Mouse (Mus musculus) kidney, postnatal 10 days (tissue): ENCODE measurements around the gene Anln.
"Not testable (repeated sequence)": the region's sequence is repeated elsewhere in the genome, so short reads cannot be mapped to it uniquely, and the experiment has no call there.

Experiments
- DNase-seq: peaks from one replicate; pipeline ENCODE4 v3.0.0; 2021; ENCODE audit warnings: mixed read lengths

The Anln gene

DNA sequence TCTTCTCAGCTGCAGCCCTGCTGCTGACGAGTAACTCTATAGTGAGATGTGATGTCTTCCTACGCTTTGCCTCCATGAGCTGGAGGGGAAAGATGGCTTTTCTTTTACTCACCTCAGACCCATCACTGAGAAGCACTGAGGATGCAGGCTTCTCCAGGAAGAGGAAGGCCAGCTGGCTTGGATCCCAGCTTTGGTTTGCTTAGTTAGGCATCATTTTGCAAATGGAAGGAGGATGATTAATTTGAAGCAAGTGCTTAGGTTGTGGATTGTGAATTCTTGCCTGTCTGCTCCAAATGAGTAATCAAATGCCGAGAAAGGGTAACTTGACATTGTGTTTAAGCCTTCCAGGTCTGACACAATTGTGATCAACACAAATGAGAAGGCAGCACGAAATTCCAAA is 10.0 kb upstream of the Anln start:
- DNase-seq, result peak; percentile 31

DNA sequence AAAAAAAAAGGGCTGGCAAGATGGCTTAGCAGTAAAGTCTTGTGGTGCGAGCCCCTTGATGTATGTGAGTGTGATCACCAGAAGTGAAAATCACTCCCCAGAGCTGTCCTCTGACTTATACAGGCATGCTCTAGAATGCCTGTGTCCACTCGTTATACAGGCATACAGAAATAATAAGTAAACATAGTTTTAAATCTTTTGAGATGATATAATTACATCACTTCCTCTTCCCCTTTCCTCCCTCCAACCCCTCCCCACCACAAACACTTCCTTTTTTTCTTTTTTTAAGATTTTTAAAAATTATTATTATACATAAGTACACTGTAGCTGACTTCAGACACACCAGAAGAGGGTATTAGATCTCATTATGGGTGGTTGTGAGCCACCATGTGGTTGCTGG is 5.7 kb upstream of the Anln start:
- no peak for DNase-seq

DNA sequence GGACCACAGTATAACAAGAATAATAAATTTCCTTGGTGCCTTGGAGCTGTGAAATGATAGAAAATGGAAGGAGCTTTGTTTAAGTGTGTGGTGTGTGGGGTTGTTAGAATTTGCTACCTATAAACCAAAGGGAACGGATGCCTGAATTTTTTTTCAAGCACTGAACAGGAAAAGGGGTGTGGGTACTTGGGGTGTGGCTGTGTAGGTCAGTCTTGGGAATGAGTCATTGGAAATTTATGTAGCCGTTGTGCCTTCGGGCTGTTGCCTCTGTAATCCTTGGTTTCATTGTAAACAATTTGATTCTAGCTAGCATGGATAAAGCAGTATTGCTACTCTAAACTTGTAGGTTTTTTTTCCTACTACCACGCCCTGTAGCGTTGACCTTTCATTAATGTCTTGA is 1.4 kb upstream of the Anln start:
- DNase-seq, result no peak

DNA sequence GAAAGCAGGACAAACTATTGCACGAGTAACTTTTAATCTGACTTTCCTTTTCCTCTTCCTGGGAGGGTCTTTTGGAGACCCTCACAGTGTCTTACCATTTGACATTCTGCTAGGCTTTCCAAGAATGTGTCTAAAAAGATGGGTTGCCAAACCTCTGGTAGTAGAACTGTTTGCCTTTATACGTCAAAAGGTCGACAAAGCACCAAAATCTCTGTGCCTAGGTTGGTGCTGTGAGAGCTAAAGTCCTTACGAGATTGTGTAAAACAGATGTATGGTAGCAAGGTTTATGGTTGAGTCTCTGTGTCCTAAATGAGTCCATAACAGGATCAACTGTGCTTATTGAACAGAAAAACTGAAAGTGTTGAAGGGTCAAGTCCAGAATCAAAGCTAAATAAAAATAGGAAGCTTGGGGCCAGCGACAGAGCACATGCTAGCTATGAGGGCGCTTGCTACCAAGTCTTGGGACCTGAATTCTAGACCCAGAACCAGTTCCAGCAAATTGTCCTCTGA is 803 bp upstream of the Anln start:
- DNase-seq, result no peak

DNA sequence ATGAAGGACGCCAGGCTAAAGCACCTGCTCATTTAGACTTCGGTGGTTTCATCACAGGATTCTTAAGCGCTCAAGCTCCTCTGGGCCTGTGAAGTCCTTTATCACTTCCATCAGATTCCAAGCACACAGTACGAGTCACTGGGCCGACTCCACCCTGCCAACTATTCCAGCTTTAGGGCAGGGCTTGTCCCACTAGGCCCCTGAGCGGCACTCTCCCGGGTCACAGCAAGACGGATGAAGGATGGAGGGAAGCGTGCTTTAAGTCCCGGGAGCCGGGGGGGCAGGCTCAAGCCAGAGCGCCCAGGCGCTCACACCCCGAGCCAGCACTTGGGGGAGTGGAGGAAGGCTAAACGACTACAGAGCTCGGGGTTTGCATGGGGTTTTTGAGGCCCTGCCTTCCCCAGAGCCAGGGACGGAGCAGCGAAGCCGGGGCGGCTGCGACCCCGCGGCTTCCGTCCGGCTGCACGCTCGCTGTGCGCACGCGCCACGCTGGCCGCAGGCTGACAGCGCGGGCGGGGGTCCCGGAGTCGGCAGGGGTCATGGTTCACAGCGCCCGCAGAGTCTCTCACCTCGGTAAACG is 497 bp downstream of the Anln start:
- DNase-seq, result no peak

DNA sequence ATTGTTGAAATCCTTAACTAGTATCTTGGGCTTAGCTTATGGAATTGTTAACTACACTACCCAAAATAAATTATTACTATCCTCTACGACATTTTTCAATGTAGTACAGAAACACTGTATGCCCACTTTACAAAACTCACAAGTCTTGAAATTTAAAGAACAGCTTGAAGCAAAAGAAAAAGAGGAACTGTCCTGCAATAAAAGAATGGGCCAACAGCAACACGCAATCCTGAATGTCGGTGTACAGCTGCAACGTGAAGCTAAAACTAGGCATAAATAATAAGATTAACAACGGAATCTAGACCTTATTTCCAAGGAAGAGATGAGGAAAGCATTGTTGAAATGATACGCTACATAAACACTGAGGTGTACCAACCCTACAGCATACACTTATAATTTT is 1.1 kb downstream of the Anln start:
- DNase-seq, result no peak

DNA sequence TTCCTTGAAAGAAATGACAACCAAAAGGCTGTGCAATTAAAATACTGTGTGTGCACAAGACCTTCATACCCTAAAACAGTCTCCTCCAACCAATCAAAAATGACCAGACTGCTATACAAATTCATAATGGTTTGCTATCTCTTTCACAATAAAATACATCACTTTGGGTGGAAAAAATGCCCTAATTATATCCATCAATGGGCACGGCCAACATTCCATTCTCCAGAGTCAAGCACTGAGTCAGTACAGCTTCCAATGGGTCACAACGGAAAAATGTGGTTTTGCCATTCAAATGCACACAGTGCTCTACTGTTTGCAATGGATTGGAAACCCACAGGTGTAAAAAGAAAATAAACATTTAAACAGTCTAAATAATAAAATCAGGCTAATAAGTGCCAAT is 3.1 kb downstream of the Anln start:
- no peak for DNase-seq

DNA sequence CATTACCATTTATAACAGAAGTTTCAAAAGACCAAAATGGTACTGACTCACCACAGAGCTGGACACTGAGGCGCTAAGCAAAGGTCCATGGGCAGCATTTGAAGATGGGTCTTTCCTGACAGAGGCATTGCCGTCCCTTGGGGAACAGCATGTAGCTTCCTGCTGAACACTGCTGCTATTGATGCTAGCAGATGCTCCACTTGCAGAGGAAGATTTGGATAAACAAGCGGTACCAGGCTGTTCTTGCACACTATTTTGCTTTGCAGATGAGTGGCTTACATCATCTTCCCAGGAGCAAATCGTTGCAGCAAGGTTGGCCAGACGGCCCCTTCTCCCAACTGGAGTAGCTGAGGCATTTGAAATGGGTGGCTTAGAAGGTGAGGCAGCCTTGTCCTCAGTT is 12.9 kb downstream of the Anln start:
- DNase-seq, result no peak

DNA sequence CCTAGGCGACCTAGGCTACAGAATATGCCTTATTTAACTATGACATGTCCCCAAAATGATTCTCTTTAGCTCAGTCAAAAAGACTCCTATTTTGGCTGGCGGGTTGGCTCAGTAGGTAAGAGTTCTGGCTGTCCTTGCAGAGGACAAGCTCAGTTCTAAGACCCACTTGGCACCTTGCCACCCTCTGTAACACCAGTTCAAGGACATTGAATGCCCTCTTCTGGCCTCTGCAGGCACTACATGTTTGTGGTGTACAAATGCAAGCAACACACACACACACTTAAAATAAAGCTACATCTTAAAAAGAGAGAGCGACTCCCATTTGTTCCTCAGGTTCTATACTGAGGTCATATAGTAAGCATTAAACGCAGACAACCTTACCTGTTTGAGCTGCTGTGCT is 16.2 kb downstream of the Anln start:
- DNase-seq, result peak; percentile 33

DNA sequence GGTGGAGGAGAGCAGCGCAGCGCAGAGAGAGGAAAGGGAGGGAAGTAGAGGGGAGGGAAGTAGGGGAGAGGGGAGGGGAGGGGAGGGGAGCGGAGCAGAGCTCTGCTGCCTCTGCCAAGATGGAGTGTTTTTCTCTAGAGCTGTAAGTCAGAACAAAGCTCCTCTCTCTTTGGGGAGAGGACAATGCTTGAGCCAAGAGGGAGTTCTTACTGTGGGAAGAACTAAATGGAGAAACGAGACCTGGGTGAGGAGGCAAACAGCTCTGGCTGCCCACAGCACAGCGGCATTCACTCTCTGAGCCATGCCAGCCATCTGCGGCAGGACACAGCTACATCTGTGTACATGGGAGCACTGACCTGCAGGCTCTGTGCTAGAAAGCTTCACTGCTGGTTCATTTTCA is 21.0 kb downstream of the Anln start:
- no peak for DNase-seq

DNA sequence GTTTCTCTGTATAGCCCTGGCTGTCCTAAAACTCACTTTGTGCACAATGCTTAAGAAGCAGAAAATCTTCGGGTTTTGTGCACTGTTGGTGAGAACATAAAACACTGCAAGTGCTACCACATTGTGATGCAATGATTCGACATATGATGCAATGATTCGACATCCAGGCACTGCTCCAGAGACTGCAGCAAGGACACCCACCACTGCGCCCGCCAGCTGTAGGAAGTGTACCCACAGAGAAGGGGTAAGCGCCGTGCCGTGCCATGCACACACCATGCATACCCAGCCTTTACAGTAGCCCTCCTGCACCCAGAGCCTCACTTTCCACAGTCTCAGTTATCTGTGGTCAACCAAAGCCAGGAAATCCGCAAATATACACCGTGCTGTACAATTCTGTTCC is 22.4 kb downstream of the Anln start:
- DNase-seq, result no peak

DNA sequence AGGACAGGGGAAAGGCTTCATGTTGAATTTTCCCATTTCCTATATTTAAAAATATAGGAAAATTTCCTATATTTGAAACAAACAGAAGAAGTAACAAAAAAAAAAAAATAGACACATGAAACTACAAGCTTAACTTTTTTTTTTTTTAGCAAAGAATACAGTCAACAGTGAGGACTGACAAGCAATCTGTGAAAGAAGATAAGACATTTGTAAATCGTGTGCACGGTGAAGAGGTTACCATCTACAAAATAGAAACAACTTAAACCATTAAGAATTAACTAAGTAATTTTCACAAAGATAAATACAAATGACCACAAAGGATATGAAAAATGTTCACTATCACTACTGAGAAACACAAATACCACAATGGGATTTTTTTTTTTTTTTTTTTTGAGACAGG is 22.8 kb downstream of the Anln start:
- no peak for DNase-seq

DNA sequence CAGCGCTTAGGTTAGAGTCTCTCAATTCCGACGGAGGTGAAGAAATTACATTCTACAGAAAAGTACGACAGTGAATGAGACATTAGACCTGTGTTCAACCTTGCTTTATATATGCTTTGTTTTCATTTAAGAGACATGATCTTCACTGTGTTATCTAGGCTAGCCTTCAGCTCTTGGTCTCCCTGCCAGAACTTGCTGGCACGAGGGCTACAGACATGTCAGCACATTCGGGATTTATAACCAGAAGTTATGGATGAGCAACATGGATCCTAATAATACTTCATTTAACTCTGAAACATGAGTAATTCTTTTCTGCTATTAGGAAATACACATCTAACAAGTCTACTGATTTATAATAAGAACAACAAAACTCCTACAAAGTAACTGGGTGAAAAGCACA is 28.1 kb downstream of the Anln start:
- DNase-seq, result no peak

DNA sequence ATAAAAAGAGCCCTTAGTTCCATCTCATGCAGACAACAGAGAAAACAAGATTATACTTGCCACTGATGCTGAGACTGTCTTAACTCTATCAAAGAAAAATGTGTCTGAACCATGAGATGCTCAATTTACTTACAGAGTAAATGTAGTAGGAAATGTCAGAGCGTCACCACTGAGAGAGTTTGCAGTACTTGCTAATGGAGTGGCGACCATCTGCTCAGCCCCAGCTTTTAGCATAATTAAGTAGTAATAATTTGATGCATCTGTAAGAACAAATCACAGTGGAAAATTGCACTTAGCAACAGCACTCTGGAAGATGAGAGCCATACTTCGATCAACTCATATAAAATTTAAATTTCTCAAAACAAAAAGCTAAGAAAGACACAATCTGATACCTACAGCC is 33.1 kb downstream of the Anln start:
- DNase-seq, result no peak

DNA sequence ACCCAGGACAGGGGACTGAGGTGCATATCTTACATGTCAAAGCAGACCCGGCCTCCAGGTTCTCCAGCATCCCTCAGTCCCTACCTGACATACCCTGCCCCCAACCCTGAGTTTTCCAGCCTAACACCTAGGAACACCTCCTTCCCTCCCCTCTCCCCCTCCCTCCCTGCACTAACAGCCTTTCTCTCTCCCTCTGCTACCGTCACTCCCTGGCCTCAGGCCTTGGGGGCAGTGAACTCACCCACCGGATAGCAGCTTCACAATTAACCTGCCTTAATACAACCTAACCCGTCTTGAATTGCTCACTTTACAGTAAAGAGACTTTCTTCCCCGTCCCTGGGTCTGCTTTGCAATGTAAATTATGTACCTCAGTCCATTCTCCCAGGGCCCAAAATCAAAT is 35.1 kb downstream of the Anln start:
- DNase-seq, result no peak

DNA sequence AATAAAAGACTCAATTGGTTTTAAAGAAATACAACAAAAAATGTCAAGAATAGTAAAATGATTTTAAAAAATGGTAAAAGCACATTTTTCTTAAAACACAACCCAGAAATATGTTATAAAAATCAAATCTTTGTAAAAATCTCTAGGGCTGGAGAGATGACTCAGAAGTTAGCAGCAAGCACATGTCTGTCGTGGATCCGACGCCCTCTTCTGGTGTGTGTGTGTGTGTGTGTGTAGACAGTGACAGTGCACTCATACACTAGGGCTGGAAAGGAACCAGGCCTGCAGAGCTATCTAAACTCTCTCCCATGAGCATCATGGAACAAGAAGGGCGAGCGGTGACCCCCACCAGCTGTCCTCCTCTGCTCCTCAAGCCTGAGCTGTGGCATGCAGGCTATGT is 35.5 kb downstream of the Anln start:
- DNase-seq, result peak; percentile 43

DNA sequence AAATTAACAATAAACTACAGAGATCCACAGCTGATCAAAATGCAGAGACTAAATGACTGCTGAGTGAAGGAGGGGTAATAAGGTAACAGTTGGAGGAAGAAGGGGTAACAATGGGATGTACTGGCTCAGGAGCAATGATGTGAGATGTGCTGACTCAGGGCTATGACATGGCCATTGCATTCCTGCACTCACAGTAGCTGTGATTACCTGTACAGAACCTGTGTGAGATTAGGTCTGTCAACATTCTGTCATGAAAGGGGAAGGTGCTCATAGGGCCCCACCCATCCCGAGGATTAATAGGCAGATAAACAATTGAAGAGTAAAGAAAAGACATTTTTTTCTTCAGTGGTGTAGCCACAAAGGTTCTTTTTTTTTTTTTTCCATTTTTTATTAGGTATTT is 48.7 kb downstream of the Anln start:
- no peak for DNase-seq

DNA sequence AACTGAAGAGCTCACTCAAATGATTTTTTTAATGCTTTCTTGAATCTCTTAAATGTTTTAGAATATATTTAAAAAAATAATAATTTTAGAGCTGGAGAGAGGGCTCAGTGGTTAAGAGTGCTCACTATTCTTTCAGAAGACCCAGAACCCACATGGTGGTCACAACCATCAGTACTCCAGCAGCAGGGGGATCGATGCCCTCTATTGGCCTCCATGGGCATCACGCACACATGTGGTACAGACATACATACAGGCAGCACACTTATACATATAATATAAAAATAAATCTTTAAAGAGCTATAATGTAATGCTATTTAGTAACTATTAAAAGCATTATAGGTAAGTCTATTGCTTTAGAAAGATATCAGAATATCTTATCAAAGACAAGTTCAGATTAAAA is 51.8 kb downstream of the Anln start:
- DNase-seq, result no peak

DNA sequence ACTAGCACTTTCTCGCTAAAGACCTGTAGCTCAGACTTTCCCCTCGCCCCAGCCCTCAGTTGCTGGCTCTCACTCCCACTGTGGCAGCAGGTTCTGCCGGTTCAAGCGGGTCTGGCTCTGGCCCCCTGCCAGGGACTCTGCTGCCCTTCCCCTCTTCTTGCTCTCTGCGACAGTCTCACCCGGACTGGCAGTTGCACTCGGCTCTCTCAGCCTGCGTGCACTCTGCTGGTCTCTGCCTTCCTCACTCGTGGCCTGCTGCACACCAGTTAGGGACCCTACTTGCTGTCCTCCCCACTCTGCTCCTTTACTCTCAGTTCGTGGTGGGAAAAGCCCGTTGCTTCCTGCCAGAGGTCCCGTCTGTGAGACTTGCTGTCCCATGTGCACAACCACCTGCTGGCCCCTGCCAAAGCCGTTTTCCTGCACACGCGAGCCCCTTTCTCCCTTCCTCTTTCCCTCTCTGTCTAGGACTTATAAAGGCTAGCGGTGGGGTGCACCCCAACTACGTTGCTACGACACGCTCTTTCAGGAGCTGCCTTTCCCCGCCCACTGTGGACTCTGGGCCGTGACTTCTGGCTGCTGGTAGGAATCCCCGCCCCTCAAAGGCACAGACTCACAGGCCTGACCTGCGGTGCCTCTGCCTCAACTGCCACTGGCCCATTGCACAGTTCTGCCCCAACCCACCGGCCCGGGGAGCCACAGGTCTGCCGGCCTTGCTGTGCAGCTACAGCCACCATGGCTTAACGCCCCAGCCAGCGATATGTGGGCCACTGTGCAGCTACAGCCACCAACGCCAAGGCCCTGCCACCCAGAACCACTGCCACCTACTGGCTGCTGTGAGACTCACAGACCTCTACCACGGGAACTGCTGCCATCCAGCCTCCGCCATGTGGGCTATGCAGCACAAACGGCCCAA is 61.3 kb downstream of the Anln start:
- peak; percentile 90 for DNase-seq

DNA sequence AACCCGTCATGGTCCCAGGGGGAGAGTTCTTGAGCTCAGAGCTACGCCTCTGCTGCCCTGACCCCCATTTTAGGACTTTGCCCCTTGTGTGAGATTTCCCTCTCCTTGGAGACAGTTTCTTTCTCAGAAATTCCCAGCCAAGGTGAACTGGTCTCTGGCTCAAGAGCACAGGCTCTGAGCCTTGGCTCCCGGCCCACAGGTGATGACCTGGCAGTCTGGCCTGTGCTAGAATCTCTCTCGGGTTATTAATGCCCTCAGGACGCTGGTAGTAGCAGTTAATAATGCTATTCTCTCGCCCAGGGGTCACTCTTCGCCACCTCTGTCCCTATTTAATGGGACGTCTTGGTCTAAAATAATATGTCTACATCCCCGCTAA is 61.9 kb downstream of the Anln start:
- peak; percentile 86 for DNase-seq

DNA sequence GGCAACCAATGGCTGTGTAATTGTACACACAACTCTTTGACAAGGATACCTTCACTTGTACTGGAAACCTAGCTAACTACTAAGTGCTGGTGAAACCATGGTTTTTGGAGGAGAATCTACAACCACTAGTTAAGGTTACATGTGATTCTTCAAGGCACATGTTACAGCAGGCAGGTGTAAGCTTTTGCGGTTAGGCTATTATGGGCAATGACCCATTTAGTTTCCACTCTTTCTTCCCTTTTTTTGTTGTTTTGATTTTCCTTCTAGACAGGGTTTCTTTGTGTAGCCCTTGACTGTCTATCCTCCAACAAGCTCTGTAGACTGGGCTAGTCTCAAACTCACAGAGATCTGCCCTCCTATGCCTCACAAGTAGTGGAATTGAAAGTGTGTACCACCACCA is 64.4 kb downstream of the Anln start:
- no peak for DNase-seq

DNA sequence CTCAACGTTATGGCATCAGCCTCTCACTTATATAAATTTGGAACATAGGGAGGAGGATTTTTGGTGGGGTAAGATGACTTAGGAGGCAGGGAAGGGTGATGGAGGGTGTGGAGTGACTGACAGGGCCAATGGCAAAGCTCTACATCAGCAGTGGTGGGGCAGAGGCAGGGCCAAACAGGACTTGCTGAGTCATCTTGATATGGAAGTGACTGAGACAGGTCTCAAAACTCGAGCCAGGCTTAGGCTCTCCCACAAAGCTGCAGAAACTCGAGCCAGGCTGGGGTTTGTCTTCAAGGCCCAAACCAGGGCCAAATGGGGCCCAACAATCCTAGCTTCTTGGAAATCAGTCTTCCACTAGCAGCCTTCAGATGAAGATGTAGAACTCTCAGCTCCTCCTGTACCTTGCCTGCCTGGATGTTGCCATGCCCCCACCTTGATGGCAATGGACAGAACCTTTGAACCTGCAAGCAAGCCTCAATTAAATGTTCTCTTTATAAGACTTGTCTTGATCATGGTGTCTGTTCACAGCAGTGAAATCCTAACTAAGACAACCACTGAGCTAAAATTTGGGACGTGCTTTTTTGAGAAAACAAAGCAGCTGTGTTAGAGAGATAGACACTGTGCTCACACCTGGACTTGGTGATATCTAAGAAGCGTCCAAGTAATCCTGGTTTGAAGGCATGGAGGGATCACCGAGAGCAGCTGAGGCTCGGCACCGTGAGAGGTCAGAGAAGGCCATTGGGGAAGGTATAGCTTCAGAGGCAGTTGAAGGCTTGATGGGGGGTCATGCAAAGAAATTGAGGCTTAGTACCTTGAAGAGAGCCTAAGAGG is 66.4 kb downstream of the Anln start:
- no peak for DNase-seq

DNA sequence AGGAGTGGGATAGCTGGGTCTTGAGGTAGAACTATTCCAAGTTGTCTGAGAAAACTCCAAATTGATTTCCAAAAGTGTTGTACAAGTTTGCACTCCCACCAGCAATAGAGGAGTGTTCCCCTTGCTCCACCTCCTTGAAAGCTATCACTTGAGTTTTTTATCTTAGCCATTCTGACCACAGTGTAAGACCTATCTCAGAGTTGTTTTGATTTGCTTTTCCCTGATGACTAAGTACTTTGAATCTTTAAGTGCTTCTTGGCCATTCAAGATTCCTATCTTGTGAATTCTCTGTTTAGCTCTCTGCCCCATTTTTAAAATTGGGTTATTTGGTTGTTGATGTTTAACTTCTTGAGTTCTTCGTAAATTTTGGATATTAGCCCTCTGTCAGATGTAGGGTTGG is 69.9 kb downstream of the Anln start:
- DNase-seq, result no peak

DNA sequence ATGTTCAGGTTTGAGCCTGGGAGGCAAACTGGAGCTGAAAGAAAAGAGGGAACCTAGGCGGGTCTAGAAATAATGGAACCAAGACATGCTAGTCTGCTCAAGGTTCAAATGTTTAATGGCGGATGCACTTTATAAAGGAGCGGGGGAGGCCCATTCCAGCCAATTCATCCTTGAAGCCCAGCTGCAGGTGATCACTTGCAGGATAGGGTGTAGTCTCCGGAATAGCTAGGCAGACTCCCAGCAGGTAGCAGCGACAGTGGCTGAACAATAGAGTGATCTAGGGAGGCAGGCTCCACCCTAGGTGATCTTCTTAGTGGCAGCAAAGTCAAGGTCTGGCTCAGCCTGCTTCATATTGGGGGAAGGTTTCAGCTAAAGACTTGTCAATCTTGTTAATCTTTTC is 72.9 kb downstream of the Anln start:
- DNase-seq, result not testable (repeated sequence)
